Mouse (Mus musculus): ENCODE results near the gene Cyp2a22. TPM values are rescaled to one million over a fixed set of nuclear protein-coding genes. Genes with fewer than 3 reads are reported as not detected.
"Not testable (repeated sequence)": the region's sequence is repeated elsewhere in the genome, so short reads cannot be mapped to it uniquely, and the experiment has no call there.

Gene Cyp2a22
- polyA plus RNA-seq, 1 experiment from 2014 or later: not detected

DNA sequence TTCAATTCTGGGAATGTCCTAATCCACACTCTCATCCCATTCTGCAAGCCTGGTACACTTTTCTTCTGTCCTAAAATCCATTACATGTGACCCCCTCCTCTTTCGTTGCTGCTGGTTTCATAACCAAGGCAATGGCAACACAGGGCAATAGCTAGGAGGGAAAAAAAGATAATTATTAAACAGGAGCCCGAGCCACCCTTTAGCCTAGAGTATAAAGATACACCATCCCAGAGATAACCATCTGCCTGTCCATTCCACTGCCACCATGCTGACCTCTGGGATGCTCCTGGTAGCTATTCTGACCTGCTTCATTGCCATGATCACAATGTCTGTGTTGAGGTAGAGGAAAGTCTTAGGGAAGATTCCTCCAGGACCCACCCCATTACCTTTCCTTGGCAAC, 22.1 kb downstream of the Cyp2a22 start:
- H3K4me3 ChIP-seq (replicated peaks; ENCODE audit: low read depth, low read length); H3K9me3 ChIP-seq (replicated peaks; ENCODE audit: low read length); H3K27ac ChIP-seq; H3K4me1 ChIP-seq (replicated peaks; ENCODE audit: insufficient read depth, low read length); H3K4me2 ChIP-seq (ENCODE audit: low read length); H3K27me3 ChIP-seq (ENCODE audit: insufficient read depth, low read length); ATAC-seq (replicated peaks; ENCODE audit: low FRiP score, low read depth); DNase-seq (ENCODE audit: low spot score); H3K9ac ChIP-seq (ENCODE audit: low read depth, low read length); H3K36me3 ChIP-seq (ENCODE audit: insufficient read depth, low read length): not testable (repeated sequence)
- 78% methylated on average over 2 of the region's 2 CpGs for WGBS

Other genes with a start within 250 kb of the Cyp2a22 start
- gene Cyp2b19, start 182.2 kb downstream of the Cyp2a22 start, polyA plus RNA-seq (2015; fragmentation: Nextera tagmentation; extraction: Ambion mirVana): not detected in 2 replicates
- gene Cyp2g1, start 130.5 kb downstream of the Cyp2a22 start, polyA plus RNA-seq (2015; fragmentation: Nextera tagmentation; extraction: Ambion mirVana): not detected in 2 replicates
- not detected in 2 replicates for gene Cyp2a5, start 104.1 kb downstream of the Cyp2a22 start, polyA plus RNA-seq (2015; fragmentation: Nextera tagmentation; extraction: Ambion mirVana)
- not detected in 2 replicates for gene Cyp2a12, start 89.7 kb upstream of the Cyp2a22 start, polyA plus RNA-seq (2015; fragmentation: Nextera tagmentation; extraction: Ambion mirVana)
- gene Cyp2f2, start 180.5 kb upstream of the Cyp2a22 start, polyA plus RNA-seq (2015; fragmentation: Nextera tagmentation; extraction: Ambion mirVana): 0.29 TPM in 1 of 2 replicates, not detected in the other
- not detected in 2 replicates for gene Cyp2t4, start 214.3 kb upstream of the Cyp2a22 start, polyA plus RNA-seq (2015; fragmentation: Nextera tagmentation; extraction: Ambion mirVana)
- gene Egln2, start 227.4 kb upstream of the Cyp2a22 start, polyA plus RNA-seq (2015; fragmentation: Nextera tagmentation; extraction: Ambion mirVana): 64.4 and 65.4 TPM in 2 replicates
- 74.0 and 75.0 TPM in 2 replicates for gene Rab4b, start 239.5 kb upstream of the Cyp2a22 start, polyA plus RNA-seq (2015; fragmentation: Nextera tagmentation; extraction: Ambion mirVana)
- 0.30 and 0.54 TPM in 2 replicates for gene Gm21983, start 241.7 kb upstream of the Cyp2a22 start, polyA plus RNA-seq (2015; fragmentation: Nextera tagmentation; extraction: Ambion mirVana)
- 17.6 and 23.5 TPM in 2 replicates for gene Mia, start 241.8 kb upstream of the Cyp2a22 start, polyA plus RNA-seq (2015; fragmentation: Nextera tagmentation; extraction: Ambion mirVana)